Mouse (Mus musculus) Muller cell, postnatal 12 days (primary cell): ENCODE results near the gene Zfp341.

ENCODE experiments used
- DNase-seq: peaks from one replicate; pipeline ENCODE4 v3.0.0-alpha.2; 2015; ENCODE audit errors: inconsistent ontology term

Gene Zfp341

GRCm38 (mm10) chr2:154633876-154634644, 21.0 kb downstream of the Zfp341 start:
- DNase-seq = no peak

- DNase-seq = no peak
Observed at GRCm38 (mm10) chr2:154635826-154636225, 22.7 kb downstream of the Zfp341 start.

GRCm38 (mm10) chr2:154638521-154638920, 25.4 kb downstream of the Zfp341 start:
- no peak for DNase-seq

GRCm38 (mm10) chr2:154639115-154639514, 26.0 kb downstream of the Zfp341 start:
- no peak for DNase-seq

- DNase-seq = no peak
Observed at GRCm38 (mm10) chr2:154641176-154641575, 28.1 kb downstream of the Zfp341 start.

- no peak for DNase-seq
Observed at GRCm38 (mm10) chr2:154642005-154642459, 28.9 kb downstream of the Zfp341 start.

- no peak for DNase-seq
Observed at GRCm38 (mm10) chr2:154642712-154643385, 29.8 kb downstream of the Zfp341 start.

- peak; percentile 17 for DNase-seq
Observed at GRCm38 (mm10) chr2:154646634-154647033, 33.5 kb downstream of the Zfp341 start.

- peak; percentile 12 for DNase-seq
Observed at GRCm38 (mm10) chr2:154648086-154648485, 35.0 kb downstream of the Zfp341 start.

- DNase-seq = no peak
Observed at GRCm38 (mm10) chr2:154650404-154650803, 37.3 kb downstream of the Zfp341 start.

- no peak for DNase-seq
Observed at GRCm38 (mm10) chr2:154651363-154651762, 38.3 kb downstream of the Zfp341 start, which contains the start of gene Chmp4b. Gene Chmp4b (plus strand): TSS chr2:154651705.

- no peak for DNase-seq
Observed at GRCm38 (mm10) chr2:154654976-154655375, 41.9 kb downstream of the Zfp341 start.

- no peak for DNase-seq
Observed at GRCm38 (mm10) chr2:154655878-154656414, 42.8 kb downstream of the Zfp341 start.

GRCm38 (mm10) chr2:154656710-154657485, 43.8 kb downstream of the Zfp341 start:
- peak; percentile 99 for DNase-seq

- peak; percentile 62 for DNase-seq
Observed at GRCm38 (mm10) chr2:154657486-154658237, 44.6 kb downstream of the Zfp341 start.

GRCm38 (mm10) chr2:154659070-154659469, 46.0 kb downstream of the Zfp341 start:
- DNase-seq = no peak

GRCm38 (mm10) chr2:154659531-154660074, 46.5 kb downstream of the Zfp341 start:
- DNase-seq = no peak

GRCm38 (mm10) chr2:154668680-154669079, 55.6 kb downstream of the Zfp341 start:
- no peak for DNase-seq

- no peak for DNase-seq
Observed at GRCm38 (mm10) chr2:154670106-154670505, 57.0 kb downstream of the Zfp341 start.

- no peak for DNase-seq
Observed at GRCm38 (mm10) chr2:154670741-154671140, 57.6 kb downstream of the Zfp341 start.

- DNase-seq = peak; percentile 17
Observed at GRCm38 (mm10) chr2:154674008-154674407, 60.9 kb downstream of the Zfp341 start.
